Mouse (Mus musculus): ENCODE results near the gene Cog7. TPM values are rescaled to one million over a fixed set of nuclear protein-coding genes. Genes with fewer than 3 reads are reported as not detected.
A peak's percentile ranks its signal among the peaks of the same experiment; 100 is the strongest.

Cog7 gene
- polyA plus RNA-seq (2016; fragmentation: Nextera tagmentation; extraction: Ambion mirVana), result 21.8 and 22.2 TPM in 2 replicates

GRCm38 (mm10) chr7:121981307-121981871, at the start of gene Cog7:
Gene Cog7 (minus strand): TSS chr7:121981711.
- no peaks in the 10 kb centered on the region for H3K9me3 ChIP-seq
- H3K9ac ChIP-seq, result peak within 1 kb of the TSS; percentile 69
- H3K36me3 ChIP-seq, result peaks cover 11% of the 10 kb centered on the region
- H3K27me3 ChIP-seq (replicated peaks), result no peaks in the 10 kb centered on the region
- peak within 1 kb of the TSS; percentile 66 for H3K4me2 ChIP-seq (replicated peaks)
- WGBS, result under 1% methylated on average over 55 of the region's 55 CpGs
- H3K4me1 ChIP-seq, result peaks cover 5% of the 10 kb centered on the region; the same call in 1 of the 2 replicates
- no peak within 1 kb of the TSS for H3K27ac ChIP-seq
- H3K4me3 ChIP-seq, result peak within 1 kb of the TSS; percentile 76
- ATAC-seq (ENCODE audit: low FRiP score, low read depth), result peak; percentile 84

- H3K27ac ChIP-seq, result no peak overlapping the region
- no peak overlapping the region for H3K4me2 ChIP-seq (replicated peaks)
- H3K9ac ChIP-seq, result no peak overlapping the region
- H3K36me3 ChIP-seq, result no peaks in the 10 kb centered on the region
- no peaks in the 10 kb centered on the region for H3K27me3 ChIP-seq (replicated peaks)
- 98% methylated on average over 2 of the region's 2 CpGs for WGBS
- no peaks in the 10 kb centered on the region for H3K9me3 ChIP-seq
- no peak for ATAC-seq (ENCODE audit: low FRiP score, low read depth)
- no peak overlapping the region for H3K4me3 ChIP-seq
- H3K4me1 ChIP-seq, result peaks cover 22% of the 10 kb centered on the region
Measured at GRCm38 (mm10) chr7:122022131-122022530, 40.6 kb upstream of the Cog7 start.

GRCm38 (mm10) chr7:122020667-122021354, 39.3 kb upstream of the Cog7 start, which contains the start of gene Gga2:
Gene Gga2 (minus strand): TSS chr7:122021222.
- no peaks in the 10 kb centered on the region for H3K27me3 ChIP-seq (replicated peaks)
- peak within 1 kb of the TSS; percentile 82 for H3K9ac ChIP-seq
- peaks cover 29% of the 10 kb centered on the region for H3K4me1 ChIP-seq
- under 1% methylated on average over 50 of the region's 50 CpGs for WGBS
- peak within 1 kb of the TSS; percentile 89 for H3K27ac ChIP-seq
- peak within 1 kb of the TSS; percentile 73 for H3K4me2 ChIP-seq (replicated peaks)
- ATAC-seq (ENCODE audit: low FRiP score, low read depth), result peak; percentile 87
- H3K36me3 ChIP-seq, result no peaks in the 10 kb centered on the region
- H3K9me3 ChIP-seq, result no peaks in the 10 kb centered on the region
- H3K4me3 ChIP-seq, result peak within 1 kb of the TSS; percentile 67

GRCm38 (mm10) chr7:122020273-122020666, 38.8 kb upstream of the Cog7 start:
- no peaks in the 10 kb centered on the region for H3K27me3 ChIP-seq (replicated peaks)
- 3% methylated on average over 6 of the region's 6 CpGs for WGBS
- peak overlapping the region; percentile 67 for H3K4me3 ChIP-seq
- peak overlapping the region; percentile 73 for H3K4me2 ChIP-seq (replicated peaks)
- peak overlapping the region; percentile 89 for H3K27ac ChIP-seq
- peak overlapping the region; percentile 82 for H3K9ac ChIP-seq
- H3K36me3 ChIP-seq, result no peaks in the 10 kb centered on the region
- H3K9me3 ChIP-seq, result no peaks in the 10 kb centered on the region
- ATAC-seq (ENCODE audit: low FRiP score, low read depth), result peak; percentile 68
- peaks cover 34% of the 10 kb centered on the region for H3K4me1 ChIP-seq

- Histone ChIP-seq H3K4me2 (replicated peaks) (peak overlapping the region; percentile 73), H3K27ac (no peak overlapping the region), H3K9me3 (no peaks in the 10 kb centered on the region), H3K4me1 (peaks cover 43% of the 10 kb centered on the region), H3K4me3 (no peak overlapping the region), H3K36me3 (no peaks in the 10 kb centered on the region), H3K9ac (no peak overlapping the region), H3K27me3 (replicated peaks) (no peaks in the 10 kb centered on the region)
- no peak for ATAC-seq (ENCODE audit: low FRiP score, low read depth)
- 88% methylated on average over 7 of the region's 7 CpGs for WGBS
Measured at GRCm38 (mm10) chr7:122018978-122019377, 37.5 kb upstream of the Cog7 start.

GRCm38 (mm10) chr7:122018247-122018646, 36.7 kb upstream of the Cog7 start:
- H3K4me1 ChIP-seq, result peaks cover 43% of the 10 kb centered on the region
- H3K4me3 ChIP-seq, result no peak overlapping the region
- H3K4me2 ChIP-seq (replicated peaks), result peak overlapping the region; percentile 73
- no peaks in the 10 kb centered on the region for H3K9me3 ChIP-seq
- no peak overlapping the region for H3K27ac ChIP-seq
- no peaks in the 10 kb centered on the region for H3K36me3 ChIP-seq
- no peak for ATAC-seq (ENCODE audit: low FRiP score, low read depth)
- H3K9ac ChIP-seq, result no peak overlapping the region
- H3K27me3 ChIP-seq (replicated peaks), result no peaks in the 10 kb centered on the region
- 66% methylated on average over 3 of the region's 3 CpGs for WGBS

GRCm38 (mm10) chr7:122015734-122016133, 34.2 kb upstream of the Cog7 start:
- H3K9me3 ChIP-seq, result no peaks in the 10 kb centered on the region
- no peak overlapping the region for H3K4me3 ChIP-seq
- peaks cover 43% of the 10 kb centered on the region for H3K4me1 ChIP-seq
- peaks cover 15% of the 10 kb centered on the region for H3K36me3 ChIP-seq
- H3K4me2 ChIP-seq (replicated peaks), result peak overlapping the region; percentile 46
- no peak for ATAC-seq (ENCODE audit: low FRiP score, low read depth)
- peak overlapping the region; percentile 45; the same call in 1 of the 2 replicates for H3K9ac ChIP-seq
- whole genome bisulfite sequencing, result 32% methylated on average over 10 of the region's 10 CpGs
- no peaks in the 10 kb centered on the region for H3K27me3 ChIP-seq (replicated peaks)
- 0 out of 2 replicates have a peak overlapping the region, but pooled peaks have one; percentile 37 for H3K27ac ChIP-seq

- no peak for ATAC-seq (ENCODE audit: low FRiP score, low read depth)
Measured at GRCm38 (mm10) chr7:122015105-122015504, 33.6 kb upstream of the Cog7 start.

GRCm38 (mm10) chr7:122012949-122013348, 31.4 kb upstream of the Cog7 start:
- ATAC-seq (ENCODE audit: low FRiP score, low read depth), result no peak
- H3K4me3 ChIP-seq, result no peak overlapping the region
- H3K4me1 ChIP-seq, result peaks cover 21% of the 10 kb centered on the region
- no peak overlapping the region for H3K9ac ChIP-seq
- no peaks in the 10 kb centered on the region for H3K9me3 ChIP-seq
- 93% methylated on average over 10 of the region's 10 CpGs for WGBS
- peaks cover 39% of the 10 kb centered on the region for H3K36me3 ChIP-seq
- no peak overlapping the region for H3K4me2 ChIP-seq (replicated peaks)
- no peak overlapping the region for H3K27ac ChIP-seq
- no peaks in the 10 kb centered on the region for H3K27me3 ChIP-seq (replicated peaks)

More at GRCm38 (mm10) chr7:122015105-122015504, 33.6 kb upstream of the Cog7 start:
- Histone ChIP-seq H3K4me3 (no peak overlapping the region), H3K9ac (0 out of 2 replicates have a peak overlapping the region, but pooled peaks have one; percentile 45), H3K4me1 (peaks cover 41% of the 10 kb centered on the region), H3K9me3 (no peaks in the 10 kb centered on the region), H3K36me3 (peaks cover 21% of the 10 kb centered on the region), H3K4me2 (replicated peaks) (peak overlapping the region; percentile 46), H3K27me3 (replicated peaks) (no peaks in the 10 kb centered on the region), H3K27ac (0 out of 2 replicates have a peak overlapping the region, but pooled peaks have one; percentile 37)
- 55% methylated on average over 8 of the region's 8 CpGs for WGBS

GRCm38 (mm10) chr7:122012370-122012769, 30.9 kb upstream of the Cog7 start:
- no peak overlapping the region for H3K4me2 ChIP-seq (replicated peaks)
- H3K4me3 ChIP-seq, result no peak overlapping the region
- ATAC-seq (ENCODE audit: low FRiP score, low read depth), result no peak
- 94% methylated on average over 4 of the region's 4 CpGs for WGBS
- H3K9me3 ChIP-seq, result no peaks in the 10 kb centered on the region
- peaks cover 45% of the 10 kb centered on the region for H3K36me3 ChIP-seq
- H3K9ac ChIP-seq, result no peak overlapping the region
- no peak overlapping the region for H3K27ac ChIP-seq
- peaks cover 21% of the 10 kb centered on the region for H3K4me1 ChIP-seq
- H3K27me3 ChIP-seq (replicated peaks), result no peaks in the 10 kb centered on the region

- no peak for ATAC-seq (ENCODE audit: low FRiP score, low read depth)
- Histone ChIP-seq H3K27ac (no peak overlapping the region), H3K4me3 (no peak overlapping the region), H3K4me2 (replicated peaks) (no peak overlapping the region), H3K27me3 (replicated peaks) (no peaks in the 10 kb centered on the region), H3K9me3 (no peaks in the 10 kb centered on the region), H3K36me3 (peaks cover 82% of the 10 kb centered on the region), H3K9ac (no peak overlapping the region), H3K4me1 (no peaks in the 10 kb centered on the region)
- WGBS, result 75% methylated on average over 8 of the region's 8 CpGs
Measured at GRCm38 (mm10) chr7:122000396-122000795, 18.9 kb upstream of the Cog7 start.

- no peak for ATAC-seq (ENCODE audit: low FRiP score, low read depth)
- no peak overlapping the region for H3K4me2 ChIP-seq (replicated peaks)
- H3K9ac ChIP-seq, result no peak overlapping the region
- H3K36me3 ChIP-seq, result peaks cover 91% of the 10 kb centered on the region
- no peaks in the 10 kb centered on the region for H3K9me3 ChIP-seq
- no peak overlapping the region for H3K4me3 ChIP-seq
- H3K27ac ChIP-seq, result no peak overlapping the region
- no peaks in the 10 kb centered on the region for H3K27me3 ChIP-seq (replicated peaks)
- WGBS, result 89% methylated on average over 5 of the region's 5 CpGs
- no peaks in the 10 kb centered on the region for H3K4me1 ChIP-seq
Measured at GRCm38 (mm10) chr7:121995961-121996360, 14.4 kb upstream of the Cog7 start.
